Mouse (Mus musculus) gastrocnemius, adult 8-10 months (tissue): ENCODE data around the gene Usp7. TPM values are rescaled to one million over a fixed set of nuclear protein-coding genes. Genes with fewer than 3 reads are reported as not detected.

ENCODE experiments used
- DNase-seq, 2 experiments: peaks; one replicate each; pipeline ENCODE4 v3.0.0; 2022; ENCODE audit warnings: low spot score in 2 of 2
- total RNA-seq, 4 experiments: library from RNA; stranded (reverse); gene quantifications; 2 replicates each; pipeline ENCODE4 v1.2.4; 2022

The Usp7 gene
- total RNA-seq, 4 experiments from 2014 or later, result 51.1 to 62.5 (median 60.0) TPM

DNA sequence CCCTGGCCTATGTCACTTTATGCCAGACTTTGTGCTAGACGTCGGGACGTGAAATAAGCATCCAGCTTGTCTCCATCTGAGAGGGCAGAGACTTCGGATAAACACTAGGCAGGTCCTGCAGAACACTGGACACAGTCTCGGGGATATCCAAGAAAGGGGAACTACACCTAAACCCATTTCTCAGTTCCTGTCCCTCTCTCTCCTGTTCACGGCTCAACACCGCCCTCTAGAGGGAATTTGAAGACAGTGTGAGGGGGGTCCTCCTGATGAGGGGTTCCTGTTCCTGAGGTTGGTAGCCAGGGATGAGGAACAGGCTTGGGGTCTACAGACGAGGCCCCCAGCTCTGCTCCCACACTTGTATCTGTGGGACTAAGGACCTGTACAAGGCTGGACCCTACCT lies 117.9 kb downstream of the Usp7 start:
- no peak for DNase-seq

DNA sequence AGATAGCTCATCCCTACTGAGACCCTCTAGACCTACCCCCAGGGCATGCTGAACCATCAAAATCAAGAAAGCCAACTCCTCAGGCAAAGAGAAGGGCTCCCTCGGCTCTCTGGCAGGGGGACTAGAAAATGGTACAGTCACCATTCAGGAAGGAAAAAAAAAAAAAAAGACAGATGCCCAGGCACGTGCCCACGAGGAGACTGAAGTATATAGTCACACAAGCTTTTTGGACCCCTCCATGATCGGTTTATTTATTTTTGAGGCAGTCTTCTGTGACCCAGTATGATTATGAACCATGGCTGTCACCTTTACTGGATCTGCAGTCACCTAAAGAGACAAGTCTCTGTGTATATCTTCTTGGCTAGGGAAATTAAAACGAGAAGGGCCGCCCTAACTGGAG lies 118.8 kb downstream of the Usp7 start:
- no peak for DNase-seq

DNA sequence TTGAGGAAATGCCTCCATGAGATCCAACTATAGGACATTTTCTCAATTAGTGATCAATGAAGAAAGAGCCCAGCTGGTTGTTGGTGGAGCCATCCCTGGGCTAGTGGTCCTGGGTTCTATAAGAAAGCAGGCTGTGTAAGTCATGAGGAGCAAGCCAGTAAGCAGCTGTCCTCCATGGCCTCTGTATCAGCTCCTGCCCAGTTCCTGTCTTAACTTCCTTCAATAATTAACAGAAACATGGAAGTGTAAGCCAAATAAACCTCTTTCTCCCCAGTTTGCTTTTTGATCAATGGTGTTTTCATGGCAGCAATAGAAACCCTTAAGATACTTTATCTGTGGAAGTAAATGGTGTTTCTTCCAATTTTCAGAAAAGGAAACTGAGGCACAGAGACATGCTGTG lies 119.3 kb downstream of the Usp7 start:
- no peak for DNase-seq

DNA sequence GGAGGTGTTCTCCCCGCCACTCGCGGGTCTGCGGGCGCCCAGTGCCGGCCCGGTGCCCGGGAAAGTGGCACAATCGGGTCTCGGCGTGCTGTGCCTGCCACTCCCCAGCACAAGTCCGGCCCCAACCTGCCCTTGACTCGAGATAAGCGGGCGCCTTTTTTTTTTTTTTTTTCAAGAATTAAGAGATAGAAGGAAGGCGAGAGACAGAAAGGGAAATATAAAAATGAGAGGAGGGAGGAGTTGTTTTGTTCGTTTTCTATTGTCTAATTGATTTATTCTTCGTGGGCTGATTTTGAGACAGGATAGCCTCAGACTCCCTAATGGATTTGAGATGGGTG lies 119.8 kb downstream of the Usp7 start:
- no peak for DNase-seq

DNA sequence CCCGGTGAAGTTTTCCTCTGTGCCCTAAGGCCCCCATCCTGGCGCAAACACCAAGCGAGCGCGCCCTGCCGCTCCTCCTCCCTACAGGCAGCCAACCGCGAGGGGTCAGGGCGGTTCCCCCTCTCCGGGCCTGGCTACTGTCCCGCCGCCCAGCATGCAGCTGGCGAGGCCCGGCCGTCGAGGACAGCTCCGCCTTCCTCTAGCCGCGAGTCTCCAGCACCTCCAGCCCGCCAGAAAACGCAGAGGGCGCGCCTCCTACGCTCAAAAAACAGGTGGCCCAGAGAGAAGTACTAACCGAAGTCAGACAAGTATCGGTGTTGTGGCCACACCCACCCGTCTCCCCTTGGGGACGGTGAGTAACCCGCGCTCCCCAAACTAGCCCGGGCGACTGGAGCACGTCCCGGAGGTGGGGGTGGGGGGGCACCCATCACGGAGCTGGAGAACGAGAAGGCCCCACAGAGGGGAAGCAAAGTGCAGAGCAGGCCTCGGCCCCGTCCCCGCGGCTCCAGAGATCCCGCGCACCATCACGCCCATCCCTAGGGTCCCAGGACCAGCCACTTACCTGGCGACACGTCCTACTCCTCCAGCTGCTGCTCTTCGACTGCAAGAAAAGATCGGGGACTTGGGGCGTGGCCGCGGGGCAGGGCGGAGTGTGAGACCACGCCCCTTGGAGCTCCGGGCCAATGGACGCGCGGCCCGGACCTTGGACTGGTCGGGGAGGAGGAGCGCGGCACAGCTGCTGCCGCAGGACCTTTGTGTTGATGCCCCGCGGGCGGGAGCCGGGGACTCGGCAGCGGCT lies 120.4 kb downstream of the Usp7 start, which contains the start of gene Carhsp1:
Gene Carhsp1, minus strand, starts transcription at position 605 of the 799 bp plus-strand sequence.
- peak; percentile 91 to 92 for DNase-seq

DNA sequence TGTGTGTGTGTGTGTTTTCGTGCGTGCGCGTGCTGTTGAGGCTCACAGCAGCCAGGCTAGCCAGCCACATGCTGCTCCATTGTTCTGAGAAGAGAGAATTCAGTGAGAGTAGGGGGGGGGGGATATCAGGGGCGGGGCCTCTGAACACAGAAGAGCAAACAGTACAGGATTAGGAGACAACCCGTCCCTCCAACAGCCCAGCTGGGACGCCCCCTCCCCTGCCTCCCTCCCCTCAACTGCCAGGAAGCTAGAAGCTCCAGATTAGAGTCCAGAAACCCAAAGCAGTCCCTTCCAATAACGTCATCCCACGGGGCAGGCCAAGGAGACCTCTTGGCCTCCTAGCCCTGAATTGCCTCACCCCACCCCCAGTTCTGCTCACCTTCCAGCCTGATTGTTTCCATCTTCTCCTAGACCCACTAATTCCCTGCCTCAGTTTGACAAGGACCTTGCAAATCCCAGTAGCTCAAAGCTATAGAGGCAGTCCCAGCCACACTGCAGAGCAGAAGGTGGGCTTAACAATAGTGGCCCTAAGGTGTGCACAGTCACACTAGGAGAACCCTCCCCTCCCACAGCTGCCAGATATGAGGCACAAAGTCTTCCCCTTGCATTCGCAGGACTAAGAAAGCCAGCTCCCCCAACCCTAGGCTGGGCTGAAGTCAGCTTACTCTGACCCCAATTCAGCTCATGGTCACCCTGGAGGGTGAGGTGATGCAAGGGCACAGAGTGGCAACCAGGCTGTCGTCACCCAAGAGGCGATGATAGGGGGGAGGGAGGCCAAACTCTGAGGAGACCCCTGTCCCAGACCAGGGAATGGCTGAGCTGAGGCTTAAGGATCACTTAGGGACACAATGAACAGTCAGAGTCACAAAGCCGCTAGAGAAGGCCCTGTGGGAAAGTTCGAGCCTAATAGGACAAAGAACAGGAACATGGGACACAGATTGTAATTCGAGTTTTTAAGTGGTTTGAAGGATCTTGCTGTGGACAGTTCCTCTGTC lies 121.8 kb downstream of the Usp7 start:
- no peak for DNase-seq

DNA sequence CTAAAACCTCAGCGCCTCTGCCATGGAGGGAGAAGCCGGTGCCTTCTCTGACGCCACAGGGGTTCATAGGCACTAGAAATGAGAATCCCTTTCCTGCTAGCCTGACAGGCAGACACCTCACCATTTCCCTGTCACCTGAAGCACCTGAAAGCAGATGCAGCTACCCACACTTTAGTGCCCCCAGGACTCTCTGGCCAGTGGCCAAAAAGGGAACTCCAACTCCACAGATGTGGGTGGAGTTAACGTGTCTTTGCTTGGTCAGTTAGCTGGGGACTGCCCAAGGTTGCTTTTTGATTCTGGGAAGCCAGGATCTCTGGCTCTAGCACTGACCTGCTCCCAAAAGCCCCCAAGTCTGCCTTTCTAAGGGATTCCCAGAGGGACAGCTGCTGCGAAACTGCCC lies 122.7 kb downstream of the Usp7 start:
- DNase-seq, result no peak

DNA sequence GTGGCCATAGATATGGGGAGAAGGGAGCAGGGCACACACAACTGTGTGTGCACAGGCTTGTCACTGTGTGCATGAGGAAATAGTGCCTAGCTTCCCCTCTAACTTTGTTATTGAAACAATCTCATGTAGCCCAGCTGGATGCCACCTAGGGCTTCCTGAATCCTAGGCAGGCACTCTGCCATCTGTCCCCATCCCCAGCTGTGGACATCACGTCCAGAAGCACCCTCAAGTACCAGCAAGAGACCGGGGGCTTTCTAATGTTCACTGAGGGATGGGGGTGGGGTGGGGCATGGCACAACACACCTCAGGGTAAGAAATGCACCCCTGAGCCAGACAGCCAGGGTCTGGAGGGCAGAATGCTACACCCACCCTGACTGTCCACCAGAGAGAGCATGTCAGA lies 123.7 kb downstream of the Usp7 start:
- DNase-seq, result no peak

DNA sequence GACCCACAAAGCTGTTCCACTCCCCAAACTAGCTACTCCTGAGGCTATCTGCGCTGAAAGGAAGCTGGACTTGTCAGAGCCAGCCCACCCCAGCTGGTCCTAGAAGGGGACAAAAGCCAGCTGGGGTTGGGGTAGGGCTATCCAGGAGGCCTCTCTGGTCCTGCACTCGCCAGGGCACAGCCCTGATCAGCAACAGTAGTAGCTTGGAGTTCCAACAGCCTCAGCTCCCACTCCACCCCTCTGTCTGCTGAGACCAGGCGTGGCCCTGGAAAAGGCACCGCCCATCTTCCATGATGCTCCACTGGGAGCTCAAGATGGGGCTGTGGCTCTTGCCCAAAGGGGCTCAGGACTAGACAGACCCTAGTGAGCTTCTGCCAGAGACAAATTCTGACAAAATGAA lies 124.3 kb downstream of the Usp7 start:
- DNase-seq, result peak in 1 of 2 experiments; percentile 17

DNA sequence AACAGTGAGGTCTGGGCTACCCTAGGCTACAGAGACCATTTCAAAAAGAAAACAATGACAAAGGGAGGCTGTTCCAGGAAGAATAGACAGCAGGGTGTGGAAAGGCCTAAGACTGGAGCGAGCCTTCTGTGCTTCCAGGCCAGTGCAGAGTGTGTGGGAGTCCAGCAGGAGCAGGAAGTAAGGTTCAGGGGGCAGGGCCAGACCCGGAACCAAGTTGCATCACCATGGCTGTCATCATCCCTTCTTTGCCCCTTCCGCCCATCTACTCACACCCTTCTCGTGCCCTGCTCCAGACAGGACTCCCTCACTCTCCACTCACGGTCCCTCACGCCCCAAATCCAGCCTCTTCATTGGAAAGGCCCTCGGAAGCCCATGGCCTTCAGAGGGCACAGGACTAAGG lies 124.8 kb downstream of the Usp7 start:
- no peak for DNase-seq

DNA sequence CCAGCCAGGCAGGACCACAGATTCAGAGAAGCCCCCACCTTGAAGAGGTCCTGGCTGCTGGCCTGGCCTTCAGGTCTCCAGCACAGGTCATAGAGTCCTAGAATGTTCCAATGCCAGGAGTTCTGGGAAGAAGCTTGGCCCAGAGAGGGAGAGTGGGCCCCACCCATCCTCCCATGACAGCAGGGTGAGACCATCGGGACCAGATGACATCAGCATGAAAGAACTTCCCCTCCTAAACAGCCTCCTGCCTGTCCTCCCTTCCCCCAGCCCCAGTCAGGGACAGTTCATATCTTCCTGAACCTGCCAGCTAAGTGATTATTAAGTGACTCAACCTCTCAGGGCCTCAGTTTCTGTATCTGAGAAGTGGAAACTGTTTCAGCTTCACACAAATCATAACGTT lies 125.7 kb downstream of the Usp7 start:
- peak; percentile 52 to 55 for DNase-seq

DNA sequence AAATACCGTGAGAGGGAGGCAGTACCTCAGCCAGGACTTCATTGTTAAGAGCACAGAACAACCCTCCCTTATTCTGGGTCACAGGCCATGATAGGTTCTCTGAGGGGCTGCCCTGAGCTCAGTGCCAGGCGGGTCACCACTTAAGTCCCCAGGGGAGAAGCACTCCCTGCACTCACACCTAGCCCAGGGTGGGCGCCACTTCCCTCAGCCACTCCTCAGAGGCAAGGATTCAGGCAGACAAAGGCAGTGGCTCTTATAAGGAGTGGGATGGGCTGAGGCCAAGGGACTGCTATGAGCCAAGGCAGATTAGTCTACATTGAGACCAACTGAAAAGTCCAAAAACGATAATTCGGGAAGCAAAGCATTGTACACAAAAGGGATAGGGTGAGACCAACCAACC lies 126.7 kb downstream of the Usp7 start:
- no peak for DNase-seq

DNA sequence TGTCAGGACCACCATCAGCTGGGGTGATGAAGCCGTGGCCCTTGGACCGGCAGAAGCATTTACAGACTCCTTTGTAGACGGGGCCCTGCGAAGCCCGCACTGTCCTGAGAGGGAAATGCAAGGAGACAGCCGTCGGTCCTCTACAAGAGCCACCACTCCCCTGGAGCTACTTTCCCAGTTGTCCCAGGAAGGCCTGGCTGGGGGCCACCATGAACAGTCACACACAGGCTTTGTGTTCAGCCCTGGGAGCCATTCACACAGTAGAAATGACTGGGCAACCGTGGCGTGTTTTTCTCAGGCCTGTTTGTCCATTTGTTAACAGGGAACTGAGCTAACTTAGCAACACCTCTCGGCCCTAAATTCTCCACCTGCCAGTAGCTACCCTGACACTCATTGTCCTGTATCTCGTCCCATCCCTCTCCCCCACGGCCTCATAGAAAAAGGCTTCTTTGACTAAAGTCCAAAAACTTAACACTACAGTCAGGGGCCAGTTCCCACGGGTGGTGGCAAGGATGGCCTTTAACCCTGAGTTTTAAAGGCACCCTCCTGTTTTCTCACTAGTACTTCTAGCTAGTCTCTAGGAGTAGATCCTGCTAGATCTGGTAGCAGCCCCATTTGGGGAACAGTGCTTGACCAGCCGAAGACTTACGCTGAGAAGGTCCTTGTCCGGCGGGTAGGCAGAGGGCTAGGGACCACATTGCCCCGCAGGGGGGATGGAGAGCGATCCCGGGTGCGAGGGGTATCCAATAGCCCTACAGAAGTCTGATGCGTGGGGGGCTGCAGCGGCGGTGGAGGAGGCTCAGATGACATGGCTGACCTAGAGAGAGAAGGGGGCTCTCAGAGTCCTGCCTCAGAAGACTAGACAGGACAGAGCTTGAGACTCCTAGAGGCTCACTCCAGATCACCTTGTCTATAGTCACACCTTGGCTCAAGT lies 128.2 kb downstream of the Usp7 start:
- no peak for DNase-seq

DNA sequence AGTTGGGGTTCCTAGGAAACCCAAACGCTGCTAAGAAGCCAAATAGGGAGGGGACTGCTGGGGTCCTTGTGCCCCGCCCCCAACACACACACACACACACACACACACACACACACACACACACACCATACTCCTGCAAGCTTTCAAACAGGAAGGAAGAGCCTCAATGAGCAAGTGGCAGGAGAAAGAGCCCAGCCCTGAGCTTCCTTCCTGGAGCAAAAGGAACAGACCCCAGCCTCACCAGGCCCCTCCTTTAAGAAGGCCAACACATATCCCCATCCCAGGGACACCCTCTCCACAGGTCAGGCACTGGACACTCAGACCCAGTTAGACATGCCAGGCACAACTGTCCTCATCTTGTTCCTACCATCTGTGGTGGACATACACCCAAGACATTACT lies 129.1 kb downstream of the Usp7 start:
- DNase-seq, result no peak

DNA sequence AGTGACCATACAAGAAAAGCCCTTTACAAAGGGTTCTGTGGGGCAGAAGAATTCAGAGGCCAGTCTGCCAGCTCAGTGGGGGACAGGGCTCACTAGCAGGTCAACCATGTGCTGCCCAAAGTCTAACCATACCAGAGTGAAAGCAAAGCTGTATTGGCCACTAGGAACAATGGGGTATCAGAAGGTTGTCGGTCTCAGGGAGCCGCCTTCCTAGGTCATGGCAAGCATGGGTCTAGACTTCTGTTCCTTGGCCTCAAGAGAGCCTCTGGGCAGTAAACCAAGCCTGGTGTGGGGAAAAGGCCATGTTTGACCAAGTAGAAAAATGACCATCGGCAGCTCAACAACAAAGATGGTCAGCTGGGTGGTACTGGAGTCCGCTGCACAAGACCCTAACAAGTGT lies 133.3 kb downstream of the Usp7 start:
- no peak for DNase-seq

DNA sequence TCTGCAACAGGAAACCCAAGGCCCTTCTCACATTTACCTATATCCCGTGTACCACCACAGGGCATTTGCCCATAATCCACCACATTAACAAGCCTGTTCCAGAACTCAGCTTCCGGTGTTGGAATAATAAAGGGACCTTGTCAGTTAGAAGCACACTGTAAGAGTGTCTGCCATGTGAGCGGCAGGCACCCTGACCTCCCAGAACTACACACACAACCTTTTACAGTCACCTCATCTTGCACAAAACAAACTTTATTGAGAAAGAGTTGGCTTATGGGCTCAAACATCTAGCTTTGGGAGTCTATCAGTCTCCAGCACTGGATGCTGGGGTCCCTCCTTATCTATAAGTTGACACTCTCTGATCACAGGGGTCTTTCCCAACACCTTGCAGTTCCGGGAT lies 133.8 kb downstream of the Usp7 start:
- DNase-seq, result no peak

DNA sequence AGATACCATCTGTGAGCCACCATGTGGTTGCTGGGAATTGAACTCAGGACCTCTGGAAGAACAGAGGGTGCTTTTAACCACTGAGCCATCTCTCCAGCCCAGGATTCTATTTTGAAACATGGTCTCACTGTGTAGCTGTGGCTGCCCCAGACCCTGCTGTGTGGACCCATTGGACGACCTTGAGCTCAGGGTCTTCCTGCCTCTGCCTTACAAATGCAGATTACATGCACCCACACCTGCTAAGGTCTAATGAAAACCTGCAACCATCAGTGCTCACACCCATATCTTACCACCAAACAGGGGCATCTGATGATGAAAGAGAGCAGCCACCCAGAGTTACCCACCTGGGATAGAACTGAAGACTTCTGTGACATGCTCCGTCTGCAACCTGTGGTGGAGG lies 135.9 kb downstream of the Usp7 start:
- no peak for DNase-seq

DNA sequence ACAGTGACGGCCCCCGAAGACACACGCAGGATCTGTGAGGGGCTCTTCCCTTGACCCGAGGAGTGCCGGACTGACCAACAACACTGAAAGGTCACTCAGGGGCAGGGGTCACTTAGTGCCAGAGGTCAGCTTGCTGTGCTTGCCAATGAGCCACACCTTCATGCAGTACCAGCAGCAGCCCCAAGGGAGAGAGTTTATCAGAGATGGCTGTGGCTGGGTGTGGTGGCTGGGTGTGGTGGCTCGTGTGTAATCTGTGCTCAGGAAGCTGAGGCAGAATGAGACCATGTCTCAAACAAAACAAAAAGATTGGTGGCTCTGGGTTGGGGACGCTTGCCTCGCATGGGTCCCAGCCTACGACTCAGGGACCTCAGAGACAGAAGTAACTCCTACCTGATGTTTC lies 136.5 kb downstream of the Usp7 start:
- no peak for DNase-seq

DNA sequence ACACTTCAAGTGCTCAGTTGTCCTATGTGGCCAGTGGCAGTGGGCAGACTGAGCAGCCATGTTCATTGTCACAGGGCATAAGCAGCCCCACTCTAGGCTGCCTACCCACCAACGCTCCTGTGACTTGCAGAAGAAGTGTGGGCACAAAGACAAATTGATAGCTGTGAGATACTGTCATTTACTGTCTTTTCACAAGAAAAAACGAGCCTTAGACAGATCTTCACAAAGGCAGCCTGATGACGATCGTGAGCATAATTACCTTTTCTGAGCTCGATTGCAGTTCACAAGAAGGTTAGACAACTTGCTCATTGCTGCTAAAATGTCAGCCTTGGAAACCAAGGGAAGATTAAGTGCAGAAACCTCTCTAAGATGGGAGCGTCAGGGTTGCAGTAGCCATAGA lies 137.0 kb downstream of the Usp7 start:
- DNase-seq, result no peak

DNA sequence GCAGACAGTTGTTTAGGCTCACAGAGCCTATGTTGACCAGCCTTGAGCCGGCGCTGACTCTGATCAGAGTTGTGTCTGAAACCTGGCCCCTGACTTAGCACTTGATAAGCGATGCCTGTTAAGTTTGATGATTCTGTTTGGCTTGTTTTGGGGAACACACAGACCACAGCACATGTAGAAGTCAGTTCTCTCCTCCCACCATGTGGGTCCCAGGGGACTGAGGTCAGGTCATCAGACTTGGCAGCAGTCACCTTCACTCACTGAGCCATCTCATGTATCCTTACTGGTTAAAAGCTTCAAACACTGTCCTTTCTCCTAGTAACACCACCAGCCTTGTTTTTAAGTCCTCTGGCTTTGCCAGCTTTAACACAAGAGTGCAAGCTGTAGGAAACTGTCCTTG lies 142.1 kb downstream of the Usp7 start:
- no peak for DNase-seq

DNA sequence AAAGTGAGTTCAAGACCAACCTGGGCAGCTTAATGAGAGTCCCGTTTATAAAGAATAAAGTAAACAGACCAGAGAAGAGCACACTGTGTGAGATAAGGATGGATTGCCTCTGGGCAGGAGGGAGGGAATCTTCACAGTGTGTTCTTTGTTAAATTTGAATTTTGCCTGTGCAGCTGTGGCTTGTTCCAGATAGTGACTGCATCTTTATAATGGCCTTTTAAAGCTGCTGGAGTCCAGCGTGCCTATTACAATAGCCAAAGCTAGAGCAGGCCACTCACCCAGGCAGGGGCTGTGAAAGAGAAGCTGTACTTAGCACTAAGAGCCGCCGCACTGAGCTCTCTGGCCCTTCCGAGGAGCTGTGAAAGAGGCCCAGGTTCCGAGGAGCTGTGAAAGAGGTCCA lies 146.6 kb downstream of the Usp7 start:
- no peak for DNase-seq
